Mouse (Mus musculus): ENCODE measurements around the gene Ppp2r5c. TPM values are rescaled to one million over a fixed set of nuclear protein-coding genes. Genes with fewer than 3 reads are reported as not detected.

Ppp2r5c gene
- polyA plus RNA-seq, 1 experiment from 2014 or later, result 143 TPM

DNA sequence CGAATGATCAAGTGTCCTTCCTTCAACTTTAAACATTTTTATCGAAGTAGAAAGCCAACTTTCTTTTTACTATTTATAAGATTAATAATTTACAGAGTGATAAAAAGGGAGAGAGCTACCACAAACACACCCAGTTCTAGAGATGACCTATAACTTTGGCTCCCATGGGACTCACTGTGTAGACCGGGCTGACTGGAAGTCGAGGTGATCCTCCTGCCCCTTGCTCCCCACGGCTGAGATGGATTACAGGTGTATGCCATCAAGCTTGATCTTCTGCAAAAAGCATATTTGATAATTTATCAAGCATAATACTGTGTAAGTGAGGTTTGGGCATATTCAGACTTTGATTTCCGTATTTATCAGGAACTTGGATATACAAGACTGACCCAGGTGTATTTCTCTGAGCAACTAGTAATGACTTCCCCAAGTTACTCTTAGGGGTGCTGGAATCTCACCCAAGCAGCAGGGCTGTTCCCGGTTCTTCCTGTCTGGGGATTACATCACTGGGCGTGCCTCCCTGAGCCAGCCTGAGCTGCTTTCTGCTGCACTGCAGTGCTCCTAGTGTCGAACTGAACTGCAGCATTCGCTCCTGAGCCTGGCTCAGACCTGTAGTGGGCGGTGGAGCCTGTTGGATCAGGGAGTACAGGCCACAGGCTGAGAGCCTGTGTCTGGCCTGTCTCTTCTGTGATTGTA, 161.7 kb downstream of the Ppp2r5c start:
- ATAC-seq, result peak; percentile 92
- peak overlapping the region; percentile 40 for H3K4me2 ChIP-seq (replicated peaks; ENCODE audit: low read depth)
- H3K4me1 ChIP-seq (replicated peaks; ENCODE audit: control insufficient read depth, insufficient read depth, low read length), result no peaks in the 10 kb centered on the region
- no peaks in the 10 kb centered on the region for H3K27me3 ChIP-seq (replicated peaks; ENCODE audit: control insufficient read depth, insufficient read depth, low read length)
- H3K4me3 ChIP-seq (ENCODE audit: low read depth, low read length), result no peak overlapping the region
- peak overlapping the region; percentile 82 for H3K27ac ChIP-seq (ENCODE audit: low read depth, low read length)
- H3K36me3 ChIP-seq (ENCODE audit: control insufficient read depth, insufficient read depth), result peaks cover 11% of the 10 kb centered on the region; the same call in 1 of the 2 replicates
- peak; percentile 80 for TF ChIP-seq CTCF (IDR thresholded peaks at IDR 0.05; ENCODE audit: low read depth)
- 28% methylated on average over 11 of the region's 11 CpGs for WGBS
- peak overlapping the region; percentile 13; the same call in 1 of the 2 replicates for H3K9ac ChIP-seq (ENCODE audit: low read depth, low read length)
- H3K9me3 ChIP-seq (ENCODE audit: control insufficient read depth), result no peaks in the 10 kb centered on the region

DNA sequence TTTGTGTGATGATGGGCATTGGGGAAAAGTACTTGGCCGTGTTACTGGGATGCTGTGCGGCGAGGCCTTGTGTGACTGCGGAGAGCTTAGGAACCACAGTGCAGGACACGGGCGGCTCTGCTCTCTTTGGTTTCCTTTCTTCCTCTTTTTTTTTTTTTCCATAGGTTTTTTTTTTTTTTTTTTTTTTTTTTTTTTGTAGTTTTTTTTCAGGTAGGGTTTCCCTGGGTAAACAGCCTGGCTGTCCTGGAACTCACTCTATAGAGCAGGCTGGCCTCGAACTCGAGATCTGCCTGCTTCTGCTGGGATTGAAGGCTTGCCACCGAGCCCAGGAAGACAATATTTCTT, 162.2 kb downstream of the Ppp2r5c start:
- TF ChIP-seq CTCF (IDR thresholded peaks at IDR 0.05; ENCODE audit: low read depth), result no peak
- Histone ChIP-seq H3K4me2 (replicated peaks; ENCODE audit: low read depth) (peak overlapping the region; percentile 40), H3K36me3 (ENCODE audit: control insufficient read depth, insufficient read depth) (peaks cover 15% of the 10 kb centered on the region), H3K9ac (ENCODE audit: low read depth, low read length) (peak overlapping the region; percentile 13; the same call in 1 of the 2 replicates), H3K27me3 (replicated peaks; ENCODE audit: control insufficient read depth, insufficient read depth, low read length) (no peaks in the 10 kb centered on the region), H3K4me1 (replicated peaks; ENCODE audit: control insufficient read depth, insufficient read depth, low read length) (no peaks in the 10 kb centered on the region), H3K27ac (ENCODE audit: low read depth, low read length) (peak overlapping the region; percentile 82), H3K9me3 (ENCODE audit: control insufficient read depth) (no peaks in the 10 kb centered on the region), H3K4me3 (ENCODE audit: low read depth, low read length) (no peak overlapping the region)
- no peak for ATAC-seq
- WGBS, result 71% methylated on average over 9 of the region's 9 CpGs

DNA sequence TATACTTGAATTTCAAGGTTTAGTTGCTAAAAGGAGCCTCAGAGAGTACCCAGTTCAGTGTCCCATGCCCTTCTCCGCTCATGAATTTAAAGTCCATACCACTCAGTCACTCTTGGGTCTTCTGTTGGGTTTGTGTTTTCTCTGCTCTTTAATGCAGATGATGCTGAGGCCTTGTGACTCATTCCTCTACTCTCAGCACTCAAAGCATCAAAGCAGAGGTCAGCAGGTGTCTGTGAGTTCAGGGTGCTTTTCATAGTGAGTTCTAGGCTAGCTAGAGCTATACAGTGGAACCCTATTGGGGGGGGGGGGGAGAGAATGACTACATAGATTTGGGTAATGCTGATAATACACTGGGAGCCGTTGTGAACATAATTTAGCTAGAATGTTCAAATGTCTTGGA, 163.8 kb downstream of the Ppp2r5c start:
- 88% methylated on average over 2 of the region's 2 CpGs for WGBS
- peaks cover 30% of the 10 kb centered on the region for H3K36me3 ChIP-seq (ENCODE audit: control insufficient read depth, insufficient read depth)

GRCm38 (mm10) chr12:110630056-110630455, 183.1 kb downstream of the Ppp2r5c start:
- 95% methylated on average over 11 of the region's 11 CpGs for WGBS
- H3K4me2 ChIP-seq (replicated peaks; ENCODE audit: low read depth), result no peak overlapping the region
- peaks cover 99% of the 10 kb centered on the region for H3K36me3 ChIP-seq (ENCODE audit: control insufficient read depth, insufficient read depth)

More for the DNA sequence above, 163.8 kb downstream of the Ppp2r5c start:
- H3K9me3 ChIP-seq (ENCODE audit: control insufficient read depth), result no peaks in the 10 kb centered on the region
- no peaks in the 10 kb centered on the region for H3K27me3 ChIP-seq (replicated peaks; ENCODE audit: control insufficient read depth, insufficient read depth, low read length)
- no peak overlapping the region for H3K9ac ChIP-seq (ENCODE audit: low read depth, low read length)
- no peak overlapping the region for H3K27ac ChIP-seq (ENCODE audit: low read depth, low read length)
- no peak overlapping the region for H3K4me3 ChIP-seq (ENCODE audit: low read depth, low read length)
- no peak for TF ChIP-seq CTCF (IDR thresholded peaks at IDR 0.05; ENCODE audit: low read depth)
- no peak for ATAC-seq
- no peaks in the 10 kb centered on the region for H3K4me1 ChIP-seq (replicated peaks; ENCODE audit: control insufficient read depth, insufficient read depth, low read length)
- H3K4me2 ChIP-seq (replicated peaks; ENCODE audit: low read depth), result no peak overlapping the region

More at GRCm38 (mm10) chr12:110630056-110630455, 183.1 kb downstream of the Ppp2r5c start:
- H3K4me1 ChIP-seq (replicated peaks; ENCODE audit: control insufficient read depth, insufficient read depth, low read length), result no peaks in the 10 kb centered on the region
- H3K9ac ChIP-seq (ENCODE audit: low read depth, low read length), result no peak overlapping the region
- H3K4me3 ChIP-seq (ENCODE audit: low read depth, low read length), result no peak overlapping the region
- no peak for ATAC-seq
- no peaks in the 10 kb centered on the region for H3K27me3 ChIP-seq (replicated peaks; ENCODE audit: control insufficient read depth, insufficient read depth, low read length)
- TF ChIP-seq CTCF (IDR thresholded peaks at IDR 0.05; ENCODE audit: low read depth), result no peak
- H3K27ac ChIP-seq (ENCODE audit: low read depth, low read length), result no peak overlapping the region
- no peaks in the 10 kb centered on the region for H3K9me3 ChIP-seq (ENCODE audit: control insufficient read depth)

Other genes with a start within 250 kb of the Ppp2r5c start
- gene Dio3, start 168.1 kb upstream of the Ppp2r5c start, polyA plus RNA-seq (2015; fragmentation: Nextera tagmentation; extraction: Ambion mirVana), result 0.21 and 0.31 TPM in 2 replicates
- gene Dync1h1, start 154.3 kb downstream of the Ppp2r5c start, polyA plus RNA-seq (2015; fragmentation: Nextera tagmentation; extraction: Ambion mirVana), result 19.7 and 21.8 TPM in 2 replicates
- not detected in 2 replicates for gene 1700001K19Rik, start 235.5 kb downstream of the Ppp2r5c start, polyA plus RNA-seq (2015; fragmentation: Nextera tagmentation; extraction: Ambion mirVana)

All from intestine, postnatal 0 days (tissue).